ENCODE assay signal across 8 mouse cellular contexts in the genomic region with DNA sequence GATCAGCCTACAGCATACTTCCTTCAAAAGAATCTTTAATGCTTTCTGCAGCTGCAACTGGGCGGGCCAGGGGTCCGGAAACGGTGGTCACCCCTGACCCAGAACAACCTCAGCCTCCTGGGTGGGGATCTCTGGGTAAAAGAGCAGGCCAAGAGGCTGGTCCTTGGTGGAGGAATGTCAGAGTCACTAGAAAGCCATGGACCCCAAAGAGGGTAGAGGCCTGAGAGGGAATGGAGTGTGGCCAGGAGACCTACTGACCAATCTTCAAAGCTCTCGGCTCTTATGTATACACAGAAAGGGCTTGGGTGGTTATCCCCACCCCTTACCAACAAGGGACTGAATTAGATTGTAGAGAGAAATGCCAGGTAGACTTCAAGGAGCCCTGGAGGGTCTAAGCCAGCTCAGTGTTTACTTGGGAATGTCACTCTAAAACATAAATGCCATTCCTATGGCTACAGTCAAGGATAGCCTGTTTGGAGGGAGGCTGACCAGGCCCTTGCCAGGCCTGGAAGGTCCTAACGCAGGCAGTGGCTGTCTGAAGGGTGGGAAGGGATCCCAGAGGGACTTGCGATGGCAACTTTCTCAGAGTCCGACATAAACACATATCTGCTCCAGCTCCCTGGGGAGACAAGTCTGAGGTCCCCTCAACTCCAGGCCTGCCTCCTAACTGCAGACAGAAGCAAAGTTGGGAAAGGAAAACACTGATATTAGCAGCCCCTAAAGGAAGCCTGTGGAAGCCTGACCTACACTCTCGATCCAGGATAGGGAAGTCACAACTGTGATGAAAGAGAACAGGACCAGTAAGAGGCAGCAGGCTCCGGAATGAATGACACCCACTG.
DNase-seq lines count a peak whose midpoint lies in the region; ATAC-seq and TF ChIP-seq lines count a peak whose summit lies in the region.

No protein-coding gene starts in this region.

- H3K36me3 ChIP-seq in midbrain, embryonic 11.5 days (ENCODE audit: control insufficient read depth, insufficient read depth, low read length): no peaks in the 10 kb centered on the region
- H3K36me3 ChIP-seq in midbrain, embryonic 16.5 days (ENCODE audit: control insufficient read depth, insufficient read depth, low read length): no peaks in the 10 kb centered on the region
- 0 out of 2 replicates have a peak, but pooled peaks cover 9% of the 10 kb centered on the region for H3K36me3 ChIP-seq in heart, postnatal 0 days (replicated peaks; ENCODE audit: control insufficient read depth, insufficient read depth, low read length)
- no peaks in the 10 kb centered on the region for H3K36me3 ChIP-seq in limb, embryonic 11.5 days (ENCODE audit: control insufficient read depth, insufficient read depth, low read length)
- no peaks in the 10 kb centered on the region for H3K36me3 ChIP-seq in stomach, embryonic 14.5 days (ENCODE audit: control insufficient read depth, insufficient read depth, low read length)
- H3K36me3 ChIP-seq in forebrain, embryonic 16.5 days (ENCODE audit: control insufficient read depth, insufficient read depth): no peaks in the 10 kb centered on the region

- H3K27ac ChIP-seq in midbrain, embryonic 11.5 days (ENCODE audit: low read depth, low read length): no peak overlapping the region
- no peak overlapping the region; the same call in 1 of the 2 replicates for H3K27ac ChIP-seq in midbrain, embryonic 16.5 days (ENCODE audit: low read length)
- peak overlapping the region; percentile 94 for H3K27ac ChIP-seq in heart, postnatal 0 days (ENCODE audit: low read depth)
- H3K27ac ChIP-seq in limb, embryonic 11.5 days (replicated peaks; ENCODE audit: low read depth, low read length): peak overlapping the region; percentile 81
- H3K27ac ChIP-seq in stomach, embryonic 14.5 days (ENCODE audit: low read length): peak overlapping the region; percentile 72; the same call in 1 of the 2 replicates
- no peak overlapping the region for H3K27ac ChIP-seq in forebrain, embryonic 16.5 days (ENCODE audit: low read length)

- peak; percentile 31 for DNase-seq in midbrain, embryonic 11.5 days (ENCODE audit: low spot score, missing footprints)
- DNase-seq in heart, postnatal 0 days (ENCODE audit: low spot score): no peak
- no peak for DNase-seq in limb, embryonic 11.5 days (ENCODE audit: low spot score)
- no peak for DNase-seq in right cerebral cortex, postnatal 10 days (ENCODE audit: low spot score in 2 of 2)
- DNase-seq in urinary bladder, postnatal 10 days (ENCODE audit: low spot score): no peak

- H3K27me3 ChIP-seq in midbrain, embryonic 11.5 days (ENCODE audit: control insufficient read depth, insufficient read depth, low read length): peaks cover 11% of the 10 kb centered on the region
- 0 out of 2 replicates have a peak, but pooled peaks cover 4% of the 10 kb centered on the region for H3K27me3 ChIP-seq in midbrain, embryonic 16.5 days (ENCODE audit: control insufficient read depth, insufficient read depth, low read depth, low read length)
- no peaks in the 10 kb centered on the region for H3K27me3 ChIP-seq in heart, postnatal 0 days (ENCODE audit: control insufficient read depth, insufficient read depth, low read length)
- H3K27me3 ChIP-seq in limb, embryonic 11.5 days (ENCODE audit: control insufficient read depth, insufficient read depth, low read length): no peaks in the 10 kb centered on the region
- no peaks in the 10 kb centered on the region for H3K27me3 ChIP-seq in stomach, embryonic 14.5 days (ENCODE audit: control insufficient read depth, insufficient read depth, low read length)
- H3K27me3 ChIP-seq in forebrain, embryonic 16.5 days (replicated peaks; ENCODE audit: control insufficient read depth, insufficient read depth, low read length): no peaks in the 10 kb centered on the region

- H3K4me2 ChIP-seq in midbrain, embryonic 11.5 days: no peak overlapping the region
- no peak overlapping the region for H3K4me2 ChIP-seq in midbrain, embryonic 16.5 days (ENCODE audit: low read length)
- H3K4me2 ChIP-seq in heart, postnatal 0 days (ENCODE audit: low read depth, low read length): peak overlapping the region; percentile 16
- no peak overlapping the region for H3K4me2 ChIP-seq in limb, embryonic 11.5 days (ENCODE audit: low read depth, severe bottlenecking)
- H3K4me2 ChIP-seq in stomach, embryonic 14.5 days (replicated peaks; ENCODE audit: low read depth, low read length): no peak overlapping the region
- no peak overlapping the region for H3K4me2 ChIP-seq in forebrain, embryonic 16.5 days (ENCODE audit: low read length)

- H3K4me1 ChIP-seq in midbrain, embryonic 11.5 days (ENCODE audit: control insufficient read depth, insufficient read depth, low read length): peaks cover 6% of the 10 kb centered on the region
- peaks cover 19% of the 10 kb centered on the region for H3K4me1 ChIP-seq in midbrain, embryonic 16.5 days (ENCODE audit: control insufficient read depth, insufficient read depth, low read length)
- H3K4me1 ChIP-seq in heart, postnatal 0 days (ENCODE audit: control insufficient read depth, insufficient read depth): peaks cover 94% of the 10 kb centered on the region
- H3K4me1 ChIP-seq in limb, embryonic 11.5 days (ENCODE audit: control insufficient read depth, insufficient read depth, low read length): peaks cover 87% of the 10 kb centered on the region
- H3K4me1 ChIP-seq in stomach, embryonic 14.5 days (ENCODE audit: control insufficient read depth, insufficient read depth, low read length): peaks cover 55% of the 10 kb centered on the region
- peaks cover 27% of the 10 kb centered on the region for H3K4me1 ChIP-seq in forebrain, embryonic 16.5 days (replicated peaks; ENCODE audit: control insufficient read depth, insufficient read depth, low read length)

- no peak for ATAC-seq in midbrain, embryonic 11.5 days (ENCODE audit: low FRiP score)
- no peak for ATAC-seq in midbrain, embryonic 16.5 days
- 0 out of 2 replicates have a peak, but pooled peaks have one; percentile 3 for ATAC-seq in heart, postnatal 0 days (ENCODE audit: insufficient read depth, low read depth)
- ATAC-seq in limb, embryonic 11.5 days (ENCODE audit: insufficient number of reproducible peaks, low FRiP score, low TSS enrichment, low read depth): no peak
- ATAC-seq in stomach, embryonic 14.5 days (ENCODE audit: insufficient number of reproducible peaks, insufficient read depth, low FRiP score, low read depth): no peak
- ATAC-seq in forebrain, embryonic 16.5 days: no peak

- H3K9ac ChIP-seq in midbrain, embryonic 11.5 days (ENCODE audit: low read length): no peak overlapping the region
- no peak overlapping the region for H3K9ac ChIP-seq in midbrain, embryonic 16.5 days (ENCODE audit: low read depth, low read length)
- peak overlapping the region; percentile 34; the same call in 1 of the 2 replicates for H3K9ac ChIP-seq in heart, postnatal 0 days (replicated peaks; ENCODE audit: low read depth, low read length)
- H3K9ac ChIP-seq in limb, embryonic 11.5 days (ENCODE audit: low read length): no peak overlapping the region
- no peak overlapping the region for H3K9ac ChIP-seq in stomach, embryonic 14.5 days (replicated peaks; ENCODE audit: low read depth, low read length)
- H3K9ac ChIP-seq in forebrain, embryonic 16.5 days (replicated peaks; ENCODE audit: low read depth, low read length): no peak overlapping the region

- no peak; the same call in 1 of the 2 replicates for TF ChIP-seq EP300 in heart, postnatal 0 days (IDR thresholded peaks at IDR 0.05; ENCODE audit: low read depth)

- no peak overlapping the region for H3K4me3 ChIP-seq in midbrain, embryonic 11.5 days (ENCODE audit: low read depth, low read length)
- H3K4me3 ChIP-seq in midbrain, embryonic 16.5 days (ENCODE audit: low read depth, low read length): no peak overlapping the region
- no peak overlapping the region for H3K4me3 ChIP-seq in heart, postnatal 0 days (ENCODE audit: low read depth, low read length)
- no peak overlapping the region for H3K4me3 ChIP-seq in limb, embryonic 11.5 days (ENCODE audit: low read depth, low read length)
- H3K4me3 ChIP-seq in stomach, embryonic 14.5 days (ENCODE audit: low read depth, low read length): no peak overlapping the region
- no peak overlapping the region for H3K4me3 ChIP-seq in forebrain, embryonic 16.5 days (replicated peaks; ENCODE audit: low read length)

- WGBS in midbrain, embryonic 11.5 days: 79% methylated on average over 9 of the region's 9 CpGs
- WGBS in midbrain, embryonic 16.5 days: 83% methylated on average over 9 of the region's 9 CpGs
- WGBS in heart, postnatal 0 days: 44% methylated on average over 9 of the region's 9 CpGs
- WGBS in limb, embryonic 11.5 days: 72% methylated on average over 9 of the region's 9 CpGs
- 76% methylated on average over 9 of the region's 9 CpGs for WGBS in stomach, embryonic 14.5 days
- 85% methylated on average over 9 of the region's 9 CpGs for WGBS in forebrain, embryonic 16.5 days

- TF ChIP-seq CTCF in heart, postnatal 0 days (IDR thresholded peaks at IDR 0.05; ENCODE audit: low read depth): no peak

- no peaks in the 10 kb centered on the region for H3K9me3 ChIP-seq in midbrain, embryonic 11.5 days (ENCODE audit: control insufficient read depth, low read length)
- H3K9me3 ChIP-seq in midbrain, embryonic 16.5 days (replicated peaks; ENCODE audit: control insufficient read depth, low read length, poor library complexity, severe bottlenecking): no peaks in the 10 kb centered on the region
- no peaks in the 10 kb centered on the region for H3K9me3 ChIP-seq in heart, postnatal 0 days (replicated peaks; ENCODE audit: control insufficient read depth, low read length)
- H3K9me3 ChIP-seq in limb, embryonic 11.5 days (ENCODE audit: control insufficient read depth, low read length): no peaks in the 10 kb centered on the region
- no peaks in the 10 kb centered on the region for H3K9me3 ChIP-seq in stomach, embryonic 14.5 days (ENCODE audit: control insufficient read depth, low read depth, low read length)
- no peaks in the 10 kb centered on the region for H3K9me3 ChIP-seq in forebrain, embryonic 16.5 days (ENCODE audit: control insufficient read depth, low read length)

Comparison
In these comparisons a context has a peak if more than half of its experiments do, and no peak if none do; other contexts are left out.
1. H3K27ac ChIP-seq: peak in heart, postnatal 0 days (single experiment), limb, embryonic 11.5 days (single experiment) and stomach, embryonic 14.5 days (single experiment); none in midbrain, embryonic 11.5 days (single experiment), midbrain, embryonic 16.5 days (single experiment) and forebrain, embryonic 16.5 days (single experiment).